Mouse (Mus musculus) cerebral cortex, adult 2 months (tissue): ENCODE results near the gene Kidins220.

Experiments used
- WGBS: fragments of 180-500 bp; shearing (Covaris S2); methylation state at CpG from one replicate; pipeline ENCODE4 v1.1.7; 2018; 5-methylcytosine and 5-hydroxymethylcytosine counted together

The Kidins220 gene

GRCm38 (mm10) chr12:24974446-24975114, at the start of gene Kidins220:
Kidins220 (plus strand) TSS chr12:24974925.
- WGBS = 12% methylated on average over 29 of the region's 29 CpGs

- 85% methylated on average over 5 of the region's 5 CpGs for WGBS
These were observed 49.4 kb upstream of the Kidins220 start for GRCm38 (mm10) chr12:24925276-24925675.

GRCm38 (mm10) chr12:24925684-24926083, 49.0 kb upstream of the Kidins220 start:
- WGBS = 62% methylated on average over 4 of the region's 4 CpGs

GRCm38 (mm10) chr12:24928051-24928748, 46.5 kb upstream of the Kidins220 start:
- WGBS = 37% methylated on average over 18 of the region's 18 CpGs

GRCm38 (mm10) chr12:24929043-24929442, 45.7 kb upstream of the Kidins220 start:
- 64% methylated on average over 7 of the region's 7 CpGs for WGBS

GRCm38 (mm10) chr12:24930760-24931159, 44.0 kb upstream of the Kidins220 start:
- 88% methylated on average over 3 of the region's 3 CpGs for WGBS

GRCm38 (mm10) chr12:24932120-24932519, 42.6 kb upstream of the Kidins220 start:
- WGBS = 83% methylated on average over 6 of the region's 6 CpGs

- 78% methylated on average over 1 of the region's 1 CpGs for WGBS
These were observed 41.4 kb upstream of the Kidins220 start for GRCm38 (mm10) chr12:24933206-24933775.

GRCm38 (mm10) chr12:24933996-24934395, 40.7 kb upstream of the Kidins220 start:
- whole genome bisulfite sequencing = 78% methylated on average over 3 of the region's 3 CpGs

GRCm38 (mm10) chr12:24936281-24936680, 38.4 kb upstream of the Kidins220 start:
- WGBS = 80% methylated on average over 1 of the region's 1 CpGs

GRCm38 (mm10) chr12:24939372-24939771, 35.4 kb upstream of the Kidins220 start:
- WGBS = 86% methylated on average over 8 of the region's 8 CpGs

- 80% methylated on average over 9 of the region's 9 CpGs for WGBS
These were observed 32.0 kb upstream of the Kidins220 start for GRCm38 (mm10) chr12:24942619-24943287.

GRCm38 (mm10) chr12:24943427-24943826, 31.3 kb upstream of the Kidins220 start:
- WGBS = 75% methylated on average over 4 of the region's 4 CpGs

- 96% methylated on average over 7 of the region's 7 CpGs for WGBS
These were observed 30.1 kb upstream of the Kidins220 start for GRCm38 (mm10) chr12:24944597-24944996.

- WGBS = 91% methylated on average over 14 of the region's 14 CpGs
These were observed 27.7 kb upstream of the Kidins220 start for GRCm38 (mm10) chr12:24947065-24947464.

GRCm38 (mm10) chr12:24948344-24948743, 26.4 kb upstream of the Kidins220 start:
- 66% methylated on average over 3 of the region's 3 CpGs for WGBS

GRCm38 (mm10) chr12:24950376-24951046, 24.2 kb upstream of the Kidins220 start:
- WGBS = 74% methylated on average over 7 of the region's 7 CpGs

GRCm38 (mm10) chr12:24952147-24952546, 22.6 kb upstream of the Kidins220 start:
- 43% methylated on average over 6 of the region's 6 CpGs for WGBS

GRCm38 (mm10) chr12:24955137-24955536, 19.6 kb upstream of the Kidins220 start:
- 78% methylated on average over 9 of the region's 9 CpGs for WGBS

- WGBS = 94% methylated on average over 3 of the region's 3 CpGs
These were observed 16.2 kb upstream of the Kidins220 start for GRCm38 (mm10) chr12:24958526-24958925.

GRCm38 (mm10) chr12:24961821-24962220, 12.9 kb upstream of the Kidins220 start:
- 93% methylated on average over 7 of the region's 7 CpGs for WGBS
